Mouse (Mus musculus): Measurements from ENCODE around the gene Cxcl12. TPM values are rescaled to one million over a fixed set of nuclear protein-coding genes. Genes with fewer than 3 reads are reported as not detected.

Gene Cxcl12
- polyA plus RNA-seq, 1 experiment from 2014 or later = 116 TPM

GRCm38 (mm10) chr6:117192678-117193077, 24.3 kb downstream of the Cxcl12 start:
- no peak overlapping the region for H3K27ac ChIP-seq (ENCODE audit: low read length)
- H3K4me1 ChIP-seq (ENCODE audit: control insufficient read depth, insufficient read depth, low read length) = no peaks in the 10 kb centered on the region
- 87% methylated on average over 7 of the region's 7 CpGs for WGBS
- no peak for ATAC-seq
- no peaks in the 10 kb centered on the region for H3K9me3 ChIP-seq (ENCODE audit: control insufficient read depth, low read length)
- H3K4me3 ChIP-seq (ENCODE audit: low read length) = no peak overlapping the region
- no peaks in the 10 kb centered on the region for H3K27me3 ChIP-seq (replicated peaks; ENCODE audit: control insufficient read depth, insufficient read depth, low read length)
- H3K4me2 ChIP-seq (ENCODE audit: low read depth, low read length) = no peak overlapping the region
- H3K9ac ChIP-seq (ENCODE audit: low read depth, low read length) = no peak overlapping the region
- H3K36me3 ChIP-seq (ENCODE audit: control insufficient read depth, insufficient read depth, low read length) = no peaks in the 10 kb centered on the region

- ATAC-seq = no peak
- no peak overlapping the region for H3K27ac ChIP-seq (ENCODE audit: low read length)
- no peak overlapping the region for H3K4me2 ChIP-seq (ENCODE audit: low read depth, low read length)
- H3K36me3 ChIP-seq (ENCODE audit: control insufficient read depth, insufficient read depth, low read length) = no peaks in the 10 kb centered on the region
- H3K9ac ChIP-seq (ENCODE audit: low read depth, low read length) = no peak overlapping the region
- no peaks in the 10 kb centered on the region for H3K27me3 ChIP-seq (replicated peaks; ENCODE audit: control insufficient read depth, insufficient read depth, low read length)
- H3K9me3 ChIP-seq (ENCODE audit: control insufficient read depth, low read length) = no peaks in the 10 kb centered on the region
- WGBS = 77% methylated on average over 3 of the region's 3 CpGs
- H3K4me3 ChIP-seq (ENCODE audit: low read length) = no peak overlapping the region
- no peaks in the 10 kb centered on the region for H3K4me1 ChIP-seq (ENCODE audit: control insufficient read depth, insufficient read depth, low read length)
These were observed 26.9 kb downstream of the Cxcl12 start for GRCm38 (mm10) chr6:117195270-117195669.

GRCm38 (mm10) chr6:117198871-117199270, 30.5 kb downstream of the Cxcl12 start:
- no peak for ATAC-seq
- no peak overlapping the region for H3K4me3 ChIP-seq (ENCODE audit: low read length)
- 75% methylated on average over 4 of the region's 4 CpGs for WGBS
- H3K9me3 ChIP-seq (ENCODE audit: control insufficient read depth, low read length) = no peaks in the 10 kb centered on the region
- H3K9ac ChIP-seq (ENCODE audit: low read depth, low read length) = no peak overlapping the region
- H3K4me2 ChIP-seq (ENCODE audit: low read depth, low read length) = no peak overlapping the region
- H3K4me1 ChIP-seq (ENCODE audit: control insufficient read depth, insufficient read depth, low read length) = peaks cover 7% of the 10 kb centered on the region; the same call in 1 of the 2 replicates
- H3K36me3 ChIP-seq (ENCODE audit: control insufficient read depth, insufficient read depth, low read length) = no peaks in the 10 kb centered on the region
- H3K27me3 ChIP-seq (replicated peaks; ENCODE audit: control insufficient read depth, insufficient read depth, low read length) = no peaks in the 10 kb centered on the region
- no peak overlapping the region for H3K27ac ChIP-seq (ENCODE audit: low read length)

- ATAC-seq = no peak
- Histone ChIP-seq H3K9ac (ENCODE audit: low read depth, low read length) (no peak overlapping the region), H3K4me3 (ENCODE audit: low read length) (no peak overlapping the region), H3K27ac (ENCODE audit: low read length) (no peak overlapping the region), H3K27me3 (replicated peaks; ENCODE audit: control insufficient read depth, insufficient read depth, low read length) (no peaks in the 10 kb centered on the region), H3K36me3 (ENCODE audit: control insufficient read depth, insufficient read depth, low read length) (no peaks in the 10 kb centered on the region), H3K4me1 (ENCODE audit: control insufficient read depth, insufficient read depth, low read length) (peaks cover 7% of the 10 kb centered on the region; the same call in 1 of the 2 replicates), H3K4me2 (ENCODE audit: low read depth, low read length) (no peak overlapping the region), H3K9me3 (ENCODE audit: control insufficient read depth, low read length) (no peaks in the 10 kb centered on the region)
- 49% methylated on average over 2 of the region's 2 CpGs for WGBS
These were observed 31.4 kb downstream of the Cxcl12 start for GRCm38 (mm10) chr6:117199718-117200117.

GRCm38 (mm10) chr6:117200916-117201315, 32.6 kb downstream of the Cxcl12 start:
- H3K9me3 ChIP-seq (ENCODE audit: control insufficient read depth, low read length) = no peaks in the 10 kb centered on the region
- H3K27me3 ChIP-seq (replicated peaks; ENCODE audit: control insufficient read depth, insufficient read depth, low read length) = no peaks in the 10 kb centered on the region
- no peak overlapping the region for H3K4me2 ChIP-seq (ENCODE audit: low read depth, low read length)
- ATAC-seq = no peak
- H3K27ac ChIP-seq (ENCODE audit: low read length) = no peak overlapping the region
- H3K36me3 ChIP-seq (ENCODE audit: control insufficient read depth, insufficient read depth, low read length) = no peaks in the 10 kb centered on the region
- no peak overlapping the region for H3K4me3 ChIP-seq (ENCODE audit: low read length)
- peaks cover 7% of the 10 kb centered on the region; the same call in 1 of the 2 replicates for H3K4me1 ChIP-seq (ENCODE audit: control insufficient read depth, insufficient read depth, low read length)
- H3K9ac ChIP-seq (ENCODE audit: low read depth, low read length) = no peak overlapping the region
- 38% methylated on average over 5 of the region's 5 CpGs for WGBS

- peaks cover 7% of the 10 kb centered on the region; the same call in 1 of the 2 replicates for H3K4me1 ChIP-seq (ENCODE audit: control insufficient read depth, insufficient read depth, low read length)
- no peaks in the 10 kb centered on the region for H3K27me3 ChIP-seq (replicated peaks; ENCODE audit: control insufficient read depth, insufficient read depth, low read length)
- no peak overlapping the region for H3K4me3 ChIP-seq (ENCODE audit: low read length)
- no peaks in the 10 kb centered on the region for H3K9me3 ChIP-seq (ENCODE audit: control insufficient read depth, low read length)
- no peak for ATAC-seq
- H3K4me2 ChIP-seq (ENCODE audit: low read depth, low read length) = no peak overlapping the region
- no peaks in the 10 kb centered on the region for H3K36me3 ChIP-seq (ENCODE audit: control insufficient read depth, insufficient read depth, low read length)
- no peak overlapping the region for H3K27ac ChIP-seq (ENCODE audit: low read length)
- WGBS = 79% methylated on average over 2 of the region's 2 CpGs
- no peak overlapping the region for H3K9ac ChIP-seq (ENCODE audit: low read depth, low read length)
These were observed 33.1 kb downstream of the Cxcl12 start for GRCm38 (mm10) chr6:117201396-117201795.

- Histone ChIP-seq H3K9ac (ENCODE audit: low read depth, low read length) (no peak overlapping the region), H3K4me2 (ENCODE audit: low read depth, low read length) (no peak overlapping the region), H3K36me3 (ENCODE audit: control insufficient read depth, insufficient read depth, low read length) (no peaks in the 10 kb centered on the region), H3K9me3 (ENCODE audit: control insufficient read depth, low read length) (no peaks in the 10 kb centered on the region), H3K27me3 (replicated peaks; ENCODE audit: control insufficient read depth, insufficient read depth, low read length) (no peaks in the 10 kb centered on the region), H3K4me1 (ENCODE audit: control insufficient read depth, insufficient read depth, low read length) (peaks cover 7% of the 10 kb centered on the region; the same call in 1 of the 2 replicates), H3K4me3 (ENCODE audit: low read length) (no peak overlapping the region), H3K27ac (ENCODE audit: low read length) (no peak overlapping the region)
- ATAC-seq = no peak
- 86% methylated on average over 8 of the region's 8 CpGs for WGBS
These were observed 33.5 kb downstream of the Cxcl12 start for GRCm38 (mm10) chr6:117201859-117202258.

- H3K27me3 ChIP-seq (replicated peaks; ENCODE audit: control insufficient read depth, insufficient read depth, low read length) = no peaks in the 10 kb centered on the region
- H3K36me3 ChIP-seq (ENCODE audit: control insufficient read depth, insufficient read depth, low read length) = no peaks in the 10 kb centered on the region
- peaks cover 7% of the 10 kb centered on the region; the same call in 1 of the 2 replicates for H3K4me1 ChIP-seq (ENCODE audit: control insufficient read depth, insufficient read depth, low read length)
- no peak overlapping the region for H3K27ac ChIP-seq (ENCODE audit: low read length)
- H3K9me3 ChIP-seq (ENCODE audit: control insufficient read depth, low read length) = no peaks in the 10 kb centered on the region
- 73% methylated on average over 2 of the region's 2 CpGs for WGBS
- H3K9ac ChIP-seq (ENCODE audit: low read depth, low read length) = no peak overlapping the region
- ATAC-seq = no peak
- H3K4me3 ChIP-seq (ENCODE audit: low read length) = no peak overlapping the region
- no peak overlapping the region for H3K4me2 ChIP-seq (ENCODE audit: low read depth, low read length)
These were observed 34.6 kb downstream of the Cxcl12 start for GRCm38 (mm10) chr6:117202856-117203400.

GRCm38 (mm10) chr6:117204112-117204511, 35.8 kb downstream of the Cxcl12 start:
- ATAC-seq = no peak
- Histone ChIP-seq H3K9ac (ENCODE audit: low read depth, low read length) (no peak overlapping the region), H3K27me3 (replicated peaks; ENCODE audit: control insufficient read depth, insufficient read depth, low read length) (no peaks in the 10 kb centered on the region), H3K4me3 (ENCODE audit: low read length) (no peak overlapping the region), H3K9me3 (ENCODE audit: control insufficient read depth, low read length) (no peaks in the 10 kb centered on the region), H3K4me2 (ENCODE audit: low read depth, low read length) (no peak overlapping the region), H3K27ac (ENCODE audit: low read length) (no peak overlapping the region), H3K4me1 (ENCODE audit: control insufficient read depth, insufficient read depth, low read length) (peaks cover 7% of the 10 kb centered on the region; the same call in 1 of the 2 replicates), H3K36me3 (ENCODE audit: control insufficient read depth, insufficient read depth, low read length) (no peaks in the 10 kb centered on the region)
- WGBS = 86% methylated on average over 3 of the region's 3 CpGs

GRCm38 (mm10) chr6:117206834-117207233, 38.5 kb downstream of the Cxcl12 start:
- no peak for ATAC-seq
- Histone ChIP-seq H3K27me3 (replicated peaks; ENCODE audit: control insufficient read depth, insufficient read depth, low read length) (no peaks in the 10 kb centered on the region), H3K9me3 (ENCODE audit: control insufficient read depth, low read length) (no peaks in the 10 kb centered on the region), H3K36me3 (ENCODE audit: control insufficient read depth, insufficient read depth, low read length) (no peaks in the 10 kb centered on the region), H3K4me3 (ENCODE audit: low read length) (no peak overlapping the region), H3K4me2 (ENCODE audit: low read depth, low read length) (no peak overlapping the region), H3K9ac (ENCODE audit: low read depth, low read length) (no peak overlapping the region), H3K27ac (ENCODE audit: low read length) (no peak overlapping the region), H3K4me1 (ENCODE audit: control insufficient read depth, insufficient read depth, low read length) (peaks cover 4% of the 10 kb centered on the region; the same call in 1 of the 2 replicates)
- WGBS = 90% methylated on average over 2 of the region's 2 CpGs

Measured in intestine, embryonic 16.5 days (tissue).